ENCODE assay signal across 8 mouse cellular contexts in the genomic region with DNA sequence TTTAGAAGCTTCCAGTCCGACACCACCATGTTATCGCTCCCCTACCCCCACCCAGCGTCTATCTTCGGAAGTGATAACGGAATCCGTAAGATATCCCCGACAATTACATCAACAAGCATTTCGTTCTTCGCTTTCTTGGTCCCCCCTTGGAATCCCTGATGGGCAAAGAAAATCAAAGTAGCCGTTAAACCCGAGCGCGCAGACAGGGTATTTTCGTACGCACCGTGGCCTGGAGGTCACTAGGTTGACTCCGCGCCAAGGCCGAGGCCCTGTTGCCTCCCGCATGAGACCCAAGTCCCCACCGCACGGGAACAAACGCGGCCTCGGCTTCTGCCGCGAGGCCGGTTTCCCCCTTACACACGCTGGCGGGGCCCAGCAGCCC. TPM values are rescaled to one million over a fixed set of nuclear protein-coding genes. Genes with fewer than 3 reads are reported as not detected.
DNase-seq lines count a peak whose midpoint lies in the region; ATAC-seq and TF ChIP-seq lines count a peak whose summit lies in the region.

No protein-coding gene starts in this region.

- intact Hi-C loops in heart, postnatal 14 days (cut with DNase I), result loop anchor here (5.0 kb wide), 1 partner anchor 81 kb away; a partner anchor contains a TSS

- H3K4me1 ChIP-seq in heart, embryonic 15.5 days (replicated peaks), result peaks cover 44% of the 10 kb centered on the region
- H3K4me1 ChIP-seq in CH12.LX (ENCODE audit: control insufficient read depth in 1 of 2, insufficient read depth in 2 of 2), result peaks cover 0 to 26% of the 10 kb centered on the region in 2 experiments; a peak in 2 of 4 replicates
- H3K4me1 ChIP-seq in hindbrain, embryonic 16.5 days (ENCODE audit: control insufficient read depth, insufficient read depth, low read depth, low read length), result peaks cover 28% of the 10 kb centered on the region

- peaks cover 46% of the 10 kb centered on the region for H3K79me2 ChIP-seq in CH12.LX (replicated peaks; ENCODE audit: control insufficient read depth, extremely low read depth, insufficient read depth, poor library complexity, severe bottlenecking)

- TF ChIP-seq POLR2A in CH12.LX (IDR thresholded peaks at IDR 0.05; ENCODE audit: low read depth, low read length), result no peak

- TF ChIP-seq EP300 in CH12.LX (IDR thresholded peaks at IDR 0.05; ENCODE audit: low read length), result no peak

- in situ Hi-C loops in CH12.LX (cut with MboI; ENCODE audit: low pct_ligation_motif_present, low pct_unique_long_range_greater_than_20kb, low sequenced_read_pairs), result no loop called here

- peak; percentile 3 for ATAC-seq in heart, embryonic 15.5 days (replicated peaks; ENCODE audit: insufficient number of reproducible peaks, insufficient read depth, low FRiP score, low read depth)
- ATAC-seq in common myeloid progenitor, adult 5-6 weeks (replicated peaks; ENCODE audit: low read depth, poor library complexity, severe bottlenecking), result peak; percentile 9
- no peak; the same call in 1 of the 2 replicates for ATAC-seq in hindbrain, embryonic 16.5 days

- H3K36me3 ChIP-seq in heart, embryonic 15.5 days, result peaks cover 9% of the 10 kb centered on the region
- H3K36me3 ChIP-seq in CH12.LX (replicated peaks in 1 of 2; ENCODE audit: control insufficient read depth in 1 of 2, insufficient read depth in 1 of 2, low read length in 1 of 2), result peaks cover 8 to 19% of the 10 kb centered on the region in 2 experiments
- H3K36me3 ChIP-seq in hindbrain, embryonic 16.5 days (ENCODE audit: control insufficient read depth, insufficient read depth, low read length), result no peaks in the 10 kb centered on the region

- H3K9me3 ChIP-seq in heart, embryonic 15.5 days (replicated peaks), result no peaks in the 10 kb centered on the region
- H3K9me3 ChIP-seq in CH12.LX (replicated peaks; ENCODE audit: low read length), result no peaks in the 10 kb centered on the region
- no peaks in the 10 kb centered on the region for H3K9me3 ChIP-seq in hindbrain, embryonic 16.5 days (ENCODE audit: control insufficient read depth, low read length)

- H3K27me3 ChIP-seq in heart, embryonic 15.5 days, result no peaks in the 10 kb centered on the region
- H3K27me3 ChIP-seq in CH12.LX (replicated peaks), result no peaks in the 10 kb centered on the region
- H3K27me3 ChIP-seq in hindbrain, embryonic 16.5 days (replicated peaks; ENCODE audit: control insufficient read depth, insufficient read depth, low read length), result no peaks in the 10 kb centered on the region

- peak overlapping the region; percentile 95 for H3K27ac ChIP-seq in heart, embryonic 15.5 days
- peak overlapping the region; percentile 80 for H3K27ac ChIP-seq in CH12.LX (ENCODE audit: insufficient read depth, low read depth)
- peak overlapping the region; percentile 95 for H3K27ac ChIP-seq in hindbrain, embryonic 16.5 days (ENCODE audit: low read depth, low read length)

- TF ChIP-seq RAD21 in CH12.LX (IDR thresholded peaks at IDR 0.05; ENCODE audit: low read depth, low read length), result no peak

- dilution Hi-C loops in CH12.LX (cut with MboI; ENCODE audit: extremely low pct_ligation_motif_present, extremely low pct_unique_long_range_greater_than_20kb, low sequenced_read_pairs), result no loop called here

- under 1% methylated on average over 30 of the region's 30 CpGs for WGBS in heart, embryonic 15.5 days
- under 1% methylated on average over 28 of the region's 30 CpGs for WGBS in hindbrain, embryonic 16.5 days

- DNase-seq in heart, postnatal 14 days, result no peak
- peak; percentile 34 for DNase-seq in CH12.LX (ENCODE audit: extremely low read depth)
- peak; percentile 48 for DNase-seq in mesoderm, embryonic 11.5 days (ENCODE audit: low read depth, low spot score)
- no peak for DNase-seq in frontal cortex, postnatal 36 days (ENCODE audit: low spot score in 2 of 2)
- no peak for DNase-seq in cerebellum, adult 18-20 months

- peak overlapping the region; percentile 76 for H3K4me3 ChIP-seq in heart, embryonic 15.5 days
- H3K4me3 ChIP-seq in CH12.LX (replicated peaks in 1 of 3; ENCODE audit: low read depth in 2 of 3, low read length in 2 of 3, poor library complexity in 1 of 3), result peak overlapping the region; percentile 94 to 99 (median 97)
- H3K4me3 ChIP-seq in hindbrain, embryonic 16.5 days (ENCODE audit: low read length), result peak overlapping the region; percentile 61

- peak overlapping the region; percentile 91 for H3K9ac ChIP-seq in heart, embryonic 15.5 days
- peak overlapping the region; percentile 94 for H3K9ac ChIP-seq in CH12.LX (ENCODE audit: insufficient read depth, low read depth)
- H3K9ac ChIP-seq in hindbrain, embryonic 16.5 days (ENCODE audit: low read depth, low read length), result peak overlapping the region; percentile 92

- peak overlapping the region; percentile 62 for H3K4me2 ChIP-seq in heart, embryonic 15.5 days
- H3K4me2 ChIP-seq in CH12.LX (ENCODE audit: insufficient read depth, low read depth, poor library complexity, severe bottlenecking), result no peak overlapping the region
- H3K4me2 ChIP-seq in hindbrain, embryonic 16.5 days (ENCODE audit: low read length), result peak overlapping the region; percentile 84

- TF ChIP-seq CTCF in CH12.LX (conservative IDR thresholded peaks at IDR 0.05 in 1 of 2, IDR thresholded peaks at IDR 0.05 in 1 of 2; ENCODE audit: low read depth in 2 of 2, low read length in 2 of 2), result no peak

TF ChIP-seq in CH12.LX, 34 proteins besides CTCF, POLR2A, EP300 and RAD21:
- TF ChIP-seq CHD1 (IDR thresholded peaks at IDR 0.05; ENCODE audit: low read depth, low read length), result 0 out of 2 replicates have a peak, but pooled peaks have one; percentile 48
- no peak for TF ChIP-seq MEF2A (IDR thresholded peaks at IDR 0.05; ENCODE audit: borderline replicate concordance, low read depth, low read length)
- TF ChIP-seq SIN3A (IDR thresholded peaks at IDR 0.05; ENCODE audit: low read length), result 0 out of 2 replicates have a peak, but pooled peaks have one; percentile 4
- no peak for TF ChIP-seq USF1 (IDR thresholded peaks at IDR 0.05; ENCODE audit: low read depth, low read length)
- TF ChIP-seq MAZ (IDR thresholded peaks at IDR 0.05; ENCODE audit: low read depth, low read length), result no peak
- no peak for TF ChIP-seq IRF4 (IDR thresholded peaks at IDR 0.05; ENCODE audit: low read depth, low read length)
TF ChIP-seq in CH12.LX: peak in this region for 2.

RNA-seq across cellular contexts. Expression of a gene that starts 0.4 kb away (rescaled TPM):
- polyA plus RNA-seq in heart, embryonic 15.5 days (2015; fragmentation: Nextera tagmentation; extraction: Ambion mirVana), result 326 and 346 TPM in 2 replicates
- 100 to 1,000 TPM; 118 to 137 TPM for total RNA-seq in heart, postnatal 14 days (2021)
- total RNA-seq in CH12.LX (2012; rRNA removed), result 274 and 325 TPM in 2 replicates
- total RNA-seq in CH12.LX (2014; rRNA removed), result 370 and 375 TPM in 2 replicates
- 813 and 876 TPM in 2 replicates for polyA plus RNA-seq in CH12.LX (2012; ENCODE audit: insufficient read length, low read depth)
- 700 and 803 TPM in 2 replicates for total RNA-seq in common myeloid progenitor, adult 5-6 weeks (2017)
- polyA plus RNA-seq in hindbrain, embryonic 16.5 days (2015; fragmentation: Nextera tagmentation; extraction: Ambion mirVana), result 414 and 445 TPM in 2 replicates

RNA-seq across cellular contexts. Expression of a gene that starts 7.0 kb away (rescaled TPM):
- 27.8 and 32.6 TPM in 2 replicates for polyA plus RNA-seq in heart, embryonic 15.5 days (2015; fragmentation: Nextera tagmentation; extraction: Ambion mirVana)
- total RNA-seq in heart, postnatal 14 days (2021), result under 1 TPM; 0.17 to 0.53 TPM
- total RNA-seq in CH12.LX (2012; rRNA removed) (12.0 and 15.0 TPM in 2 replicates), CH12.LX (2014; rRNA removed) (6.7 and 7.3 TPM in 2 replicates)
- 33.7 and 41.8 TPM in 2 replicates for polyA plus RNA-seq in CH12.LX (2012; ENCODE audit: insufficient read length, low read depth)
- total RNA-seq in common myeloid progenitor, adult 5-6 weeks (2017), result 17.0 and 17.2 TPM in 2 replicates
- 36.2 and 45.4 TPM in 2 replicates for polyA plus RNA-seq in hindbrain, embryonic 16.5 days (2015; fragmentation: Nextera tagmentation; extraction: Ambion mirVana)

Comparison
In these comparisons a context has a peak if more than half of its experiments do, and no peak if none do; other contexts are left out.
1. DNase-seq: peak in CH12.LX (single experiment) and mesoderm, embryonic 11.5 days (single experiment); none in heart, postnatal 14 days (0 of 2), frontal cortex, postnatal 36 days (0 of 2) and cerebellum, adult 18-20 months (0 of 2).
2. RNA of a gene that starts 7.0 kb away (total RNA-seq): 17.0 to 17.2 TPM in common myeloid progenitor, adult 5-6 weeks and 6.7 to 15.0 TPM in CH12.LX; 0.17 to 0.53 TPM in heart, postnatal 14 days; every median in the first group is over 4 times any median in the second.
3. Peak in every context shown above with its lines, with median percentiles within 50 percentile points of each other: H3K27ac ChIP-seq, H3K4me3 ChIP-seq and H3K9ac ChIP-seq.